Mouse (Mus musculus) CD4-positive, CD25-positive, alpha-beta regulatory T cell, adult 4 months (primary cell): ENCODE results near the gene Pid1. TPM values are rescaled to one million over a fixed set of nuclear protein-coding genes. Genes with fewer than 3 reads are reported as not detected.
"Not testable (repeated sequence)": the region's sequence is repeated elsewhere in the genome, so short reads cannot be mapped to it uniquely, and the experiment has no call there.

Source experiments
- ATAC-seq: one replicate; pipeline ENCODE4 v1.8.0; 2017
- polyA plus RNA-seq, 2 experiments: library from polyadenylated mRNA; unstranded; fragments of 100-300 nt; shearing (Covaris generic); gene quantifications; one replicate each; pipeline ENCODE4 v1.2.1; 2017

Gene Pid1
- polyA plus RNA-seq, 2 experiments from 2014 or later, result 0.28 to 0.98 TPM

- no peak for ATAC-seq
These were observed 4.1 kb downstream of the Pid1 start for GRCm38 (mm10) chr1:84359611-84360500.

- ATAC-seq, result no peak
These were observed 6.8 kb downstream of the Pid1 start for GRCm38 (mm10) chr1:84357216-84357615.

GRCm38 (mm10) chr1:84350262-84350661, 13.7 kb downstream of the Pid1 start:
- no peak for ATAC-seq

- no peak for ATAC-seq
These were observed 16.0 kb downstream of the Pid1 start for GRCm38 (mm10) chr1:84347796-84348476.

DNA sequence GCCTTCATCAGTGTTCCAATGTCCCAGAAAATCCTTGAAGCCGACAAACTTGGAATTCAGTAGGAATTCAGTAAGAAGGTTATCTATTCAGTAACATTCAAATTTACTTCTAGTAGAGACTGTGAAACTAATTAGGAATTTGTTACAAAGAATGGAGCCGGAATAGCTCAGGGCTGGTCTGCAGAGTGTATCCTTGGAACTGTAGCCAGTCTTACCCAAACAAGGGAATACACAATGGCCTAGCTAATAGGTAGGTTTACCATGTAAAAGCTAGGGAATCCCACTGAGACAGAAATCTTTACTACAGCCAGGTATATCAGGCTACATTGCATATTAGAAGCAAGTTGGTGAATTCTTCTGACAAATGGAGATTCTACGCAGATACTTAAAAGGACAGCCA, 31.2 kb downstream of the Pid1 start:
- not testable (repeated sequence) for ATAC-seq

GRCm38 (mm10) chr1:84331861-84332260, 32.1 kb downstream of the Pid1 start:
- ATAC-seq, result not testable (repeated sequence)

- no peak for ATAC-seq
These were observed 38.7 kb downstream of the Pid1 start for GRCm38 (mm10) chr1:84325309-84325708.

- no peak for ATAC-seq
These were observed 42.7 kb downstream of the Pid1 start for GRCm38 (mm10) chr1:84321327-84321726.

GRCm38 (mm10) chr1:84318569-84318968, 45.4 kb downstream of the Pid1 start:
- peak; percentile 49 for ATAC-seq

DNA sequence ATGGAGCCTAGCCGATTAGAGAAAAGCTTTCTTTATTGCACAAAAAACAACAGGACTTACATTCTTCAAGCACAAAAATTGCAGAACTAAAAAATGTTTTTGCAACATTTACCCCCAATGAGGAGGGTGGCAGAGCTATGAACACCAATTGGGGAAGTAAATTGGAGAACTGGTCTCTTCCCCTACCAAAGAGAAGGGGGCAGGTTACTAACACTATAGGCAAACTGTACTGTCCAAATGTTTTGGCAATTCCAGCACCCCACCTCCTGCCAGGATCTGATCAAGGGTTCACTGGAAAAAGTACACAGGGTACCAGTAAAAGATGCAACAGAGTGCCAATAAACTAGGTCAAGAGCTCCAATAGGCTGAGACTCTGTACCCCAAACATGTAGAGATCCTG, 46.2 kb downstream of the Pid1 start:
- no peak for ATAC-seq

- no peak for ATAC-seq
These were observed 54.0 kb downstream of the Pid1 start for GRCm38 (mm10) chr1:84309966-84310460.

- ATAC-seq, result peak; percentile 87
These were observed 58.1 kb downstream of the Pid1 start for GRCm38 (mm10) chr1:84305713-84306421.

DNA sequence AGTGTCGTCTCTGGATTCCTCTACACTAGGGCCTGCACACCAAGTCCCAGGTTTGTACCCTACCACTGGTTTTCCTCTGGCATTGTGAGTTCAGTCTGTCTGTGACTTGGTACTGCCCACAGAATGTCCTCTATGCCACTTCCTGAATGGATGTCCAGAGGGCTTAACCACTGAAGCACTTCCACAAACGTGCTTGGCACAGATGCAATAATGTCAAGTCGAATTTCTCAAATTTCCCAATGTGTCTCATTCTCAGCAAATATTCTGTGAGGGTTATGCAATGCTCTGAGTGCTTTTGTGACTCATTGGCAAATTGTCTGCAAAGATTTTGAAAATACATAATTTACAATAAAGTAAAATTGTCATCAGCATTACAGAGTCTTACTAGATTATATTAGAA, 61.2 kb downstream of the Pid1 start:
- no peak for ATAC-seq

DNA sequence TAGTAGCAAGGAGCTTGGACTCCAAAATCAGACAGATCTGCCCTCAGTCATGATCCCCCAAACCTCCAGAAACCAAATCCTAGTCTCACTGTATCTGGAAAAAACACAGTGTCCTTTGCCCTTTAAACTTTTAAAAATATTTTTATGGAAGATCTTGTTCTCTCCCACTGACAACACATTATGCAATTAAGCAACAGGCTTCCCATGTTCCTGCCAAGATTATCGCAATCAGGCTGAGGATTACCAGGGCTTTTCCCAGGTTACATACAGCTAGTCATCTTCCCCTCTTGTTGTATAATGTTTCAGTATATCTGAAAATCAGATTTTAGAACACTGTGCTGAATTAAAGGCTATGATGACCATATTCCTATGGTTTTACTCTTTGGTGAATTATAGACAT, 64.3 kb downstream of the Pid1 start:
- no peak for ATAC-seq

DNA sequence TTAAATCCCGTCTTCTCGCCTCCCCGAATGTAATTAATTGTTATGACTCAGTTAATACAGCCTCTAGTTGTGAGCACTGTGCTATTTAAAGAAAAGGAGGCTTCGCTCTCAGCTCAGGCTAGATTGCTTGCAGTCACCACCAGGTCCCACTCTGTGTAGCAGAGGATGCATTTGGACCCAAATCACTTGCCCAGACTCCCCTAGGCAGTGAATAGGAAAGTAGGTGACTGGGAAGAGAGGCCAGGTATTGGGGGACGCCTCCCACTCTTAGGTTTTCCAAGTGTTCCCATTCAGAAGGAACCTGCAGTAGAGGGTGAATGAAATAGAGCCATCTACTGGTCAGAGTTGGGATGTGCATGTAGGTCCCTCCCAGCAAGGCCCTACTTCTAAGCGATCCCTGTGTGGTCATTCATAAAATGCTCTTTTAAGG, 77.3 kb downstream of the Pid1 start:
- ATAC-seq, result no peak

DNA sequence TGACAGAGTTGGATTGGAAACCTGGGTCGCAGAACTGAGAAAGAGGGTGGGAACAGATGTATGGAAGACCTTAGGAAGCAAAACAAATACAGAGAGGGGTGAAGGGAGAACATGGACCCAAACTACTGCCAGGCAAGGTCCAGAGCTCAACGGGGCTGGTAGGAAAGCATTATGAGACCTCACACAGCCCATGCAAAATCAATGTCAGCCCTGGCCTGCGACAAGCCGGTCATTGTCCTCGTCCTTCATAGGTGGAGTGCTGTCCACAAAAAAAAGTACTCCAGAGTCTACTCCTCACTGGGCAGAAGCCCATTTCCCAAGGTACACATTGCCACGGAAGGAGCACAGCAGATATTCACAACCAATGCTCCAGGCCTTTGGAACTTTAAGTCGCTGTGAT, 78.4 kb downstream of the Pid1 start:
- no peak for ATAC-seq

DNA sequence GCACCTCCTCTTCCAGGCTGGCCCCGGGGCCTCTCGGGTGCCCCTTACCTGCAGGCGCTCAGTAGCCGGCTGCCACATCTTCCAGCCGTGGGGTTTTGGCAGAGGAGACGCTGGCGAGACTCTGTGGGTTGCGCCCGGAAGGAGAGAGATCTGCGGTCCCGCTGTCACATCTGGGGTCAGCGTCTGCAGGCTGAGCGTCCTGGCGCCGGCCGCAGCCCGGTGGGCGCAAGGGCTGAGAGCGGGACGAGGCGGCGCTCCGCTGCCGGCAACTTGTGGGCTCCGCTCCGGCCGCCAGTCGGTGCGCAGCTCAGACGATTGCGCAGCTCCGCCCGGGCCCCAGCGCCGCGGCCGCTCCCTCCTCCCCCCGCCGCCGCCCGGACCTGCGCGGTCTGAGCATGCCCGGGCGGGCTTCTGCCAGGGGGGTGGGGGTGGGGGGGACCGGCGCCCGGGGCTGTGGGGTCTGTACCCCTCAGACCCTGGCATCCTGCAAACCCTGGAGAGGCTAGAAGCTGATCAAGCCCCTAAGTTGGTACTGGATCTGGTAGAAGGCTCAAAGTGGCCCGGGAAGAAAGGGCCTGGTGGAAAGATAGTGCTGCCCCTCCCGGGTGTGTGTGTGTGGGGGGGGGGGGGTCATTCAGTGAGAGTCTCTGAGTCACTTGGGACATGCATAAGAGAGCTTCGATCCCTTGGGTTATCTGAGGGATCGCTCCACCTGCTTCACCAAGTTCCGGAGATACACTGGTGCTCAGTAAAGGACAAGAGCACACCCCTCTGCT, 79.5 kb downstream of the Pid1 start:
- no peak for ATAC-seq

DNA sequence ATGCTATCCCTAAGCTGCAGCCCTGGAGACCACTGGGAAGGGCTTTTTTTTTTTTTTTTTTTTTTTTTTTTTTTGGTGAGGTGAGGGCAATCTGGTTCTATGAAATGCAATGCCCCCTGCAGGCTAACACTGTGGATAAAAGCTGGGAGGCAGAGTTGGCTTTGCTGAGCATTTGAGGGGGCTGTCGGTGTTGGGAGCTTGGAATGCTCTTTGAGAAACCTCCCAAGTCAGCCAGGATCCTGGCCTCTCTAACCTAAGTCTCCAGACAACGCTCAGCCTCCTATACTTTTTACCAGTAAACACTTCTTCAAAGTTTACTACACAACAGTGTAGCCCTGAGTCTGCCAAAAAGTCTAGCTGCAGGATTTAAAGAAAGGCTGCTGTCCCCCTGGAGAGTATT, 80.9 kb downstream of the Pid1 start:
- ATAC-seq, result no peak

DNA sequence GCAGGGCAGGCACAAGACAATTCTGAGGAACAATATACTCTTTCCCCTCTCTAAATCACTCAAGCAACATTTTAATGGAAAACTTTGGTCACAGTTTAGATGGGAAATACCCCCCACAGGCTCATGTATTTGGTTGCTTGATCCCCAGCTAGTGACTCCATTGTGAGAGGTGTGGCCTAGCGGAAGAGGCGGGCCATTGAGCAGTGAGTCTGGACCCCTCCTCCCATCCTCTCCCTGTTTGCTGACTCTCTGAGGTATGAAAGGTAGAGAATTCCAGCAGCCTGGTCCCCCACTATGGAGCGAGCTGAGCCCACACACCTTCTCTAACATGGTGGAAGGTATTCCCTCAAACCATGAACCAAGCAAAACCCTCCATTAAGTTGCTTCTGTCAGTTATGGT, 83.8 kb downstream of the Pid1 start:
- ATAC-seq, result no peak

- ATAC-seq, result no peak
These were observed 85.4 kb downstream of the Pid1 start for GRCm38 (mm10) chr1:84278359-84279255.

GRCm38 (mm10) chr1:84272951-84273350, 91.0 kb downstream of the Pid1 start:
- ATAC-seq, result no peak
